Mouse (Mus musculus) intestine, embryonic 14.5 days (tissue): ENCODE data around the gene Phlpp1. TPM values are rescaled to one million over a fixed set of nuclear protein-coding genes. Genes with fewer than 3 reads are reported as not detected.

Experiments
- ATAC-seq: fragments of 200-750 bp; cut with Nextera tagmentation; replicated peaks from 2 replicates; pipeline ENCODE4 v1.8.0; 2017; ENCODE audit warnings: low read depth, moderate number of reproducible peaks, moderate TSS enrichment, moderate library complexity; ENCODE audit not compliant: low FRiP score, low TSS enrichment
- DNase-seq: peaks from one replicate; pipeline ENCODE4 v3.0.0-alpha.2; 2018; ENCODE audit warnings: low spot score
- H3K27ac ChIP-seq: fragments of 300-500 bp; sonication (generic); 2 replicates; pipeline ENCODE4 v1.5.1; 2014; ENCODE audit warnings: low read depth, mild to moderate bottlenecking, control low read depth
- H3K27me3 ChIP-seq: fragments of 300-500 bp; sonication (generic); replicated peaks from 2 replicates; pipeline ENCODE4 v1.6.1; 2014; ENCODE audit warnings: low read length, control low read depth; ENCODE audit not compliant: control insufficient read depth, insufficient read depth
- H3K36me3 ChIP-seq: fragments of 300-500 bp; sonication (generic); 2 replicates; pipeline ENCODE4 v1.6.1; 2014; ENCODE audit warnings: low read length, control low read depth; ENCODE audit not compliant: control insufficient read depth, insufficient read depth
- H3K4me1 ChIP-seq: fragments of 300-500 bp; sonication (generic); replicated peaks from 2 replicates; pipeline ENCODE4 v1.6.1; 2014; ENCODE audit warnings: low read length, control low read depth, mixed read lengths; ENCODE audit not compliant: control insufficient read depth, insufficient read depth
- H3K4me2 ChIP-seq: fragments of 300-500 bp; sonication (generic); 2 replicates; pipeline ENCODE4 v1.6.1; 2014; ENCODE audit warnings: low read length
- H3K4me3 ChIP-seq: fragments of 300-500 bp; sonication (generic); 2 replicates; pipeline ENCODE4 v1.5.1; 2014; ENCODE audit warnings: low read depth, low read length, control low read depth, mixed read lengths
- H3K9ac ChIP-seq: fragments of 300-500 bp; sonication (generic); 2 replicates; pipeline ENCODE4 v1.6.1; 2014; ENCODE audit warnings: mild to moderate bottlenecking, low read length
- H3K9me3 ChIP-seq: fragments of 300-500 bp; sonication (generic); 2 replicates; pipeline ENCODE4 v1.6.1; 2016; ENCODE audit warnings: low read length, control low read depth; ENCODE audit not compliant: control insufficient read depth
- WGBS: fragments of 180-500 bp; shearing (Covaris S2); extraction: QIAGEN DNeasy Blood & Tissue Kit; methylation state at CpG from one replicate; pipeline ENCODE4 v1.1.7; 2014; 5-methylcytosine and 5-hydroxymethylcytosine counted together
- polyA plus RNA-seq: library from polyadenylated mRNA; unstranded; fragments of >200 nt; fragmentation: Nextera tagmentation; extraction: Ambion mirVana; gene quantifications from 2 replicates; pipeline ENCODE4 v1.2.1, GENCODE M21; 2014

Gene Phlpp1
- polyA plus RNA-seq, 1 experiment from 2014 or later = 6.5 TPM

DNA sequence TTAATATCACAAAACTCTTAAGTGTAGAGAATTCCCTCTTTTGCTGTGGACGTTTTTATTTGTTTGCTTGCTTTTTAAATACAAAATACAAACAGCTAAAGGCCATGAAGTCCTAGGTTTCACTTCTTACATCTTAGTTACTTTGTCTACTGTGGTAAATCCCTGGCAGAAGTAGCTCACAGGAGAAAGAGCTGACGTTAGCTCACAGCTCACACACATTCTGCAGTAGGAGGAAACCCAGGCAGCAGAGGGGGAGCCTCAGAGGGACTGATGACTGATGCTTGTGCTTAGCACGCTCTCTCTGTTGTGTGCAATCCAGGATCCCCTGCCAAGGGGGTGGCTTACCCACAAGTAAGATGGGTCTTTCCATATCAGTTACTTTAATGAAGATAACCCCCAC lies 197.8 kb downstream of the Phlpp1 start:
- Histone ChIP-seq H3K4me1 (no peaks in the 10 kb centered on the region), H3K36me3 (peaks cover 16% of the 10 kb centered on the region; the same call in 1 of the 2 replicates), H3K27ac (no peak overlapping the region), H3K9me3 (no peaks in the 10 kb centered on the region), H3K4me2 (no peak overlapping the region), H3K27me3 (no peaks in the 10 kb centered on the region), H3K4me3 (no peak overlapping the region), H3K9ac (no peak overlapping the region)
- WGBS = 75% methylated on average over 3 of the region's 3 CpGs
- DNase-seq (no peak), ATAC-seq (no peak)

GRCm38 (mm10) chr1:106372446-106372845 lies 200.9 kb downstream of the Phlpp1 start:
- H3K9ac ChIP-seq = no peak overlapping the region
- no peak for ATAC-seq
- H3K4me3 ChIP-seq = no peak overlapping the region
- WGBS = 47% methylated on average over 2 of the region's 2 CpGs
- H3K36me3 ChIP-seq = peaks cover 21% of the 10 kb centered on the region
- no peaks in the 10 kb centered on the region for H3K4me1 ChIP-seq
- no peak overlapping the region for H3K4me2 ChIP-seq
- DNase-seq = no peak
- H3K27me3 ChIP-seq = no peaks in the 10 kb centered on the region
- H3K9me3 ChIP-seq = no peaks in the 10 kb centered on the region
- H3K27ac ChIP-seq = no peak overlapping the region

GRCm38 (mm10) chr1:106373656-106374055 lies 202.1 kb downstream of the Phlpp1 start:
- Histone ChIP-seq H3K36me3 (peaks cover 18% of the 10 kb centered on the region), H3K27me3 (no peaks in the 10 kb centered on the region), H3K27ac (no peak overlapping the region), H3K9ac (no peak overlapping the region), H3K4me2 (no peak overlapping the region), H3K9me3 (no peaks in the 10 kb centered on the region), H3K4me3 (no peak overlapping the region), H3K4me1 (no peaks in the 10 kb centered on the region)
- DNase-seq (no peak), ATAC-seq (no peak)
- 86% methylated on average over 1 of the region's 1 CpGs for WGBS

DNA sequence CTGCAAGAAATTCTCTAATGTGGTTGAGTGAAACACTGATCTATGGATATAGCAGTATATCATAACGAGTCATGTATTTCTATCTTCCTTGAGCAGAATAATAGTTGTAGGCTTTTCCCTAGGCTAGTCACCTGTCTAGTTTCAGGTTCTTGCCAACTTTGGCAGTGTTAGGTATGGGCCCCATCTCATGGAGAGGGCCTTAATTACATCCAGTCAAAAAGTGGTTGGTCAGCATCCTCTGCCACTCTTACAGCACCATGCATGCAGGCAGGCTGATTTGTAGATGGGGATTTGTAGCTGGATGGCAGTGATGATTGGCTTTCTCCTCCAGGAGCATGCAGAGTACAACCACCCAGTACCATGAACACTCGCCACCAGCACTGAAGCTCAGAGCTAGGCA lies 202.7 kb downstream of the Phlpp1 start:
- WGBS = 94% methylated on average over 2 of the region's 2 CpGs
- Histone ChIP-seq H3K9me3 (no peaks in the 10 kb centered on the region), H3K4me3 (no peak overlapping the region), H3K9ac (no peak overlapping the region), H3K27me3 (no peaks in the 10 kb centered on the region), H3K4me1 (no peaks in the 10 kb centered on the region), H3K36me3 (peaks cover 18% of the 10 kb centered on the region), H3K27ac (no peak overlapping the region), H3K4me2 (no peak overlapping the region)
- DNase-seq (no peak), ATAC-seq (no peak)

GRCm38 (mm10) chr1:106374971-106375370 lies 203.4 kb downstream of the Phlpp1 start:
- no peak overlapping the region for H3K27ac ChIP-seq
- no peak overlapping the region for H3K4me2 ChIP-seq
- ATAC-seq (no peak), DNase-seq (no peak)
- no peaks in the 10 kb centered on the region for H3K4me1 ChIP-seq
- H3K27me3 ChIP-seq = no peaks in the 10 kb centered on the region
- 84% methylated on average over 4 of the region's 4 CpGs for WGBS
- peaks cover 11% of the 10 kb centered on the region for H3K36me3 ChIP-seq
- H3K4me3 ChIP-seq = no peak overlapping the region
- H3K9me3 ChIP-seq = no peaks in the 10 kb centered on the region
- no peak overlapping the region for H3K9ac ChIP-seq

DNA sequence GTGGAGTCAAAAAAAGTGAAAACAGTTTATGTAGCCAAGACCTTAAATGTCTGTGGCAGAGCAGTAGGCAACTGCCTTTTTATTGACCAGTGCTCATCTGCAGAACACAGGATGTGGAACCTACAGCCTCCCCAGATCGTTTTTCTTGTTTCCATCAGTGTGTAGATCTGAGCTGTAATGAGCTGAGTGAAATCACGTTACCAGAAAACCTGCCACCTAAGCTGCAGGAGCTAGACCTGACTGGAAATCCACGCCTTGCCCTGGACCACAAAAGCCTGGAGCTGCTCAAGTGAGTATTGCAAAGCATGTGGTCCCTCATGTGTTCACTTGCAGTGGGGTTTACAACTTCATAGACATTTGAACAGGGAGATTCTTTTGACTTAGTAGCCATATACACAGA lies 204.5 kb downstream of the Phlpp1 start:
- ATAC-seq = no peak
- no peak overlapping the region for H3K4me2 ChIP-seq
- no peaks in the 10 kb centered on the region for H3K4me1 ChIP-seq
- no peaks in the 10 kb centered on the region for H3K27me3 ChIP-seq
- H3K9ac ChIP-seq = no peak overlapping the region
- peaks cover 12% of the 10 kb centered on the region; the same call in 1 of the 2 replicates for H3K36me3 ChIP-seq
- H3K27ac ChIP-seq = no peak overlapping the region
- no peak overlapping the region for H3K4me3 ChIP-seq
- DNase-seq = no peak
- no peaks in the 10 kb centered on the region for H3K9me3 ChIP-seq
- 40% methylated on average over 3 of the region's 3 CpGs for WGBS

- no peak for DNase-seq
- Histone ChIP-seq H3K4me3 (no peak overlapping the region), H3K27me3 (no peaks in the 10 kb centered on the region), H3K9ac (no peak overlapping the region), H3K4me1 (no peaks in the 10 kb centered on the region), H3K27ac (no peak overlapping the region), H3K9me3 (no peaks in the 10 kb centered on the region), H3K4me2 (no peak overlapping the region), H3K36me3 (peaks cover 13% of the 10 kb centered on the region; the same call in 1 of the 2 replicates)
- no peak for ATAC-seq
- WGBS = 51% methylated on average over 1 of the region's 1 CpGs
Measured at GRCm38 (mm10) chr1:106380465-106380864, 208.9 kb downstream of the Phlpp1 start.

- H3K4me1 ChIP-seq = no peaks in the 10 kb centered on the region
- H3K9ac ChIP-seq = no peak overlapping the region
- WGBS = 63% methylated on average over 5 of the region's 5 CpGs
- no peaks in the 10 kb centered on the region for H3K27me3 ChIP-seq
- no peak overlapping the region for H3K4me2 ChIP-seq
- no peak for ATAC-seq
- no peaks in the 10 kb centered on the region for H3K9me3 ChIP-seq
- H3K27ac ChIP-seq = no peak overlapping the region
- no peak for DNase-seq
- no peak overlapping the region for H3K4me3 ChIP-seq
- peaks cover 10% of the 10 kb centered on the region for H3K36me3 ChIP-seq
Measured at GRCm38 (mm10) chr1:106386542-106386941, 215.0 kb downstream of the Phlpp1 start.

DNA sequence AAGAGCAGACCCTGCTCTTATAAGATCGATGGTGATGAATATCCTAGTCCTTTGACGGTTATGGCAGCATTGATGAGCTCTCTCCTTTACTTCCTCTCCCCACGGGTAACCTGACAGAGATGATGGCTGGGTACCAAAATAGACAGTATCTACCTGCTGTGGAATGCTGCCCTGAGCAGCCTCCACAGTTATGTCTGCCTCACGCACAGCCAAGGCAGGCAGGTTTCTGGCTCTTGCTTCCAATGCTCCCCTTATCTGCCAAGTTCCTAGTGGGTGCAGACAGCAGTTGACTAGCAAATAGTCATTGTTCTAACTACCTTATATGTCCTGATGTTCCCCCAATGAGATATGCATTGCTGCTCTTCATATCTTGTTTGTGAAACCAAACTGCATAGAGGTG lies 215.7 kb downstream of the Phlpp1 start:
- ATAC-seq (no peak), DNase-seq (no peak)
- Histone ChIP-seq H3K4me2 (no peak overlapping the region), H3K9me3 (no peaks in the 10 kb centered on the region), H3K27ac (no peak overlapping the region), H3K36me3 (peaks cover 18% of the 10 kb centered on the region), H3K9ac (no peak overlapping the region), H3K4me3 (no peak overlapping the region), H3K27me3 (no peaks in the 10 kb centered on the region), H3K4me1 (no peaks in the 10 kb centered on the region)
- WGBS = 88% methylated on average over 4 of the region's 4 CpGs
